Mouse (Mus musculus) cerebellum, postnatal 36 days (tissue): ENCODE measurements around the gene Alyref2.
A peak's percentile ranks its signal among the peaks of the same experiment; 100 is the strongest.
"Not testable (repeated sequence)": the region's sequence is repeated elsewhere in the genome, so short reads cannot be mapped to it uniquely, and the experiment has no call there.

Experiments used
- DNase-seq, 2 experiments: peaks; one replicate each; pipeline ENCODE4 v3.0.0; 2021 to 2022; ENCODE audit warnings: mixed read lengths in 2 of 2

Gene Alyref2

DNA sequence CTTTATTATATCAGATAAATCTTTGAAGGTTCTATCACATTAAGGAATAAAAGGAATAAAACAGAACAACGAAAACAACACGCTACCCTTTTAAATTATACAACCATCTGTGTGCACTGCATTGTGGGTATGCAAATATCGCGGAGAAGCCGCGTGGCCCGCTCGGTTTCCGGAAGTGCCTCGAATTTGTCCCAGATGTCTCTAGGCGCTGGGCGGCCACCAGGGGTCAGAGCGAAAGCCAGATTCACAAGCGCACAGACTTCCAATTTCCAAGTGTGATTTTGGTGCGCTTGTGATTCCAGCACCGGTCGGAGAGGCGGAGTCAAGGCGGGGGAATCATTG is at the start of gene Alyref2:
TSS of gene Alyref2 (plus strand) at position 229 of the 342 bp plus-strand sequence.
- DNase-seq = peak; percentile 87 to 90

DNA sequence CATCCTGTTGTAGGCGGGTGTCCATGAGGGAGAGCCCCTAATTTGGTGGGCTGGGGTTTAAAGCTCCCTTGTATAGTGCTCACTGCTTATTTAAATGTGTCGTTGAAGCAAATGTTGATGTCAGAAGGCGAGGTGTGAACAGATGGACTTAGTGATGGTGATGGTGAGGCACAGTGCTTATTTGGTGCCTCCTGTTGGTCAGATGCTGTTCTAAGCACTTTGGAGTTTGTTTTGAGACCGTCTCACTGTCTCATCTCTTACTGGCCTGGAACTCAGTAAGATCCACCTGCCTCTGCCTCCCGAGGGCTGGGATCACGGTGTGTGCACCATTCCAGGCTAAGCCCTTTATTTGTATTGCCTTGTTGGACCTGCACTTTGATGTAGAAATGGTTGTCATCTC is 48.4 kb upstream of the Alyref2 start:
- no peak for DNase-seq

DNA sequence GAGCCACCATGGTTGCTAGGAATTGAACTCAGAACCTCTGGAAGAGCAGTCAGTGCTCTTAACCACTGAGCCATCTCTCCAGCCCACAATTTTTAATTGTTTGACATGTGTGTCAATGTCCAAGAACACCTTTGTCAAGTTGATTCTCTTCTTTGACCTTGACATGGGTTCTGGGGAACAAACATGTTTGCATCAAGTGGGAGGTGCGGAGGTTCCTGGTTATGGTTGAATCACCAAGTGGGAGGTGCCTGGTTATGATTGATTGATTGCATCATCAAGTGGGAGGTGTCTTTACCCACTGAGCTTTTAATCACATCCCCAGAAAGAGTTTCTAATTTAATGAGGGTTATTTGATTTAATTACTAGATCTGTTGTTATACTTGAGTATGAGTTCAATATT is 45.7 kb upstream of the Alyref2 start:
- no peak for DNase-seq

DNA sequence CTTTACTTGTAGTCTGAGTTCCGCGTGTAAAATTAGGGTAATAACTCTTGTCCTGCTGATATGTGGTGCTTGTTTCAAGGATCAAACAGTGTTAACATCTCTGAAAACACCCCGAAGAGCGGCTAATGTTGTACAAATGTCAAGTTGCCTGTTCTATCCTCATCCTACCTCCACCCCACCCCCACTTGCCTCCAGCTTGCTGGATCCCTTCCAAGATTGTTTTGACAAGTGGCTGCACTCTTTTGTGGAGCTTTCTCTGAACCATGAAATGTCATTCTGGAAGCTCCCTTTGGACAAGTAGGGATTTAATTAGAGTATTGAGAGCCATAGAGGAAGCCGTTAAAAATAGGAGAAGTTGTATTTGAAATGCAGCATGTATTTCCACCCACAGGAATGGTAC is 43.5 kb upstream of the Alyref2 start:
- no peak for DNase-seq

DNA sequence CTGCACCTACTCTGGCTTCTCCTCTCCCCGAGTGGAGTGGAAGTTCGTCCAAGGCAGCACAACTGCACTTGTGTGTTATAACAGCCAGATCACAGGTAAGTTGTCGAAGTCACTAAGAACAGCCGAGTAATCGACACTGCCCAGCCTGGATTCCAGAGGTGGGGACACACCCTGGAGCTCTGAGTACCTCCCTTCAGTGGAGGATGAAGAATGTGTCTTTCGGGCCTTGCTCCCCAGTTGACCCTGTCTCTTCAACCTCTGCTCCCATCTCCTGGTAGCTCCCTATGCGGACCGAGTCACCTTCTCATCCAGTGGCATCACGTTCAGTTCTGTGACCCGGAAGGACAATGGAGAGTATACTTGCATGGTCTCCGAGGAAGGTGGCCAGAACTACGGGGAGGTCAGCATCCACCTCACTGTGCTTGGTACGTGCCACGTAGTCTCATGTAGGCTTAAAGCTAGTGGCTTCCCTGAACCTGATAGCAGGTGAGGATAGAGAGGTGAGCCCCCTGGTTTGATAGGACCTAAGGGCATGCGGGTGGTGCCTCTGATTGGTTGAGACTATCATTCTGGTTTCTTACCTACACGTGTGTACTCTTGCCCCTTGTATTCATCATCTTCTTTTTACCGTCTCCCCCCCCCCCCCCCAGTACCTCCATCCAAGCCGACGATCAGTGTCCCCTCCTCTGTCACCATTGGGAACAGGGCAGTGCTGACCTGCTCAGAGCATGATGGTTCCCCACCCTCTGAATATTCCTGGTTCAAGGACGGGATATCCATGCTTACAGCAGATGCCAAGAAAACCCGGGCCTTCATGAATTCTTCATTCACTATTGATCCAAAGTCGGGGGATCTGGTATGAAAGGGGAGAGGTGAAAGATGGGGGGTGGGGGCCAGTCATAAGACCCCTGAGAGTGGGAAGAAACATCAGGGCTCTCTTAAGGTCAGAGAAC is 42.5 kb upstream of the Alyref2 start:
- no peak for DNase-seq

DNA sequence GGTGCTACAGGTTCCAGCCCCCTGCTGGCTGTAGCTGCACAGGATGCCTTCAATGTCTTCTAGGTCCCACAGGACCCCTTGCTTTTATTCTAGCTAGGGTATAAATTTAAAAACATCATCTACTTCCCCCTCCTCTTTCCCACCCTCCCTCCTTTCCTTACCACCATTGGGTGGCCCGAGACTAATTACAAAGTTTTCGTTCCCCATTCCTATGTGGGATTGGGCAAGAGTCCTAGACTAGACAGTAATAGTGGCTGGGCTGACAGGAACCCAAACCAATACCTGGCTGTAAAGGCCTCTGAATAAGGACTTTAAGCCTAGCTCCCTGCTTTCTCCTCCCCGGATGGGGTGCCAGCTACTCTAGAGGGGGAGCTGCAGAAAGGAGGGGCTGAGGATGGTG is 40.1 kb upstream of the Alyref2 start:
- DNase-seq = no peak

DNA sequence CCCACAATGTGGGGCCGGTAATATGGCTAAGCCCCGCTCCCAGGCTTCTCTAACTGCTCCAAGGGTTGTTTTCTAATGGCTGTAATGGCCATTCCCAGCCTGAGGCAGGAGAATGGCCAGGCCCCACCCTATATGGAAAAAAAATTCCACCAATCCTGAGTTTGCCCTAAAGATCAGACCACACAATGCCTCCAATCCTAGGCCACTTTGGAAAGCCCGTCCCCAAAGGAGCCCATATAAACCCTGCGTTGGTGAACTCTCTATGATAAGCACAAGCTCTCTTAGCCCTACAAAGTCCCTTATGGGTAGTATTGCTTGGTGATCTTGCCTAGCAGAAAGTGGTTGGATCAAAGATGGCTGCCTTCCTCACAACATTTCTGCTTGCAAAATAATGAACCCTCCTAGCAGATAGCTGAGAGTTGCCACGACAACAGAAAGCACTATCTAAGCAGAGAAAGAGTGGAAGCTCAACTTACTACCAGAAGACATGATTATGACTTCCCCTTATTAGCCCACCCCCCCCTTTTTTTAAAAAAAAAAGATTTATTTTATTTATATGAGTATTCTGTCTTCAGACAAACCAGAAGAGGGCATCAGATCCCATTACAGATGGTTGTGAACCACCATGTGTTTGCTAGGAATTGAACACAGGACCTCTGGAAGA is 37.4 kb upstream of the Alyref2 start:
- no peak for DNase-seq

DNA sequence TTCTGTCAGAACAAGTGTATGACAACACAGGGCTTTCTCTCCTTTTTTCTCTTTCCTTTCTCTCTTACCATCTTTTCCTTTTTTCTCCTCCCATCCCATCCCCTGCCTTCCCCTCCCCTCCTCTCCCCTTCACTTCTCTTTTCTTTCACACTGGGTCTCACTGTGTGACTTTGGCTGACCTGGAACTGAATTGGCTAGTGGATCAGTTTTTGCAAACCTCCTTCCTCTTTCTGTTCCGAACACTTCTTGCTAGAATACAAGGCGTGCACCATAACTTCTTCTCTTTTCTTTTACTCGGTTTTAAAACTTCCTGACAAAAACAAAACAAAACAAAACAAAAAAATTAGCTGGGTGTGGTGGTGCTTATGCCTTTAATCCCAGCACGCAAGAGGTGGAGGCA is 36.7 kb upstream of the Alyref2 start:
- no peak for DNase-seq

DNA sequence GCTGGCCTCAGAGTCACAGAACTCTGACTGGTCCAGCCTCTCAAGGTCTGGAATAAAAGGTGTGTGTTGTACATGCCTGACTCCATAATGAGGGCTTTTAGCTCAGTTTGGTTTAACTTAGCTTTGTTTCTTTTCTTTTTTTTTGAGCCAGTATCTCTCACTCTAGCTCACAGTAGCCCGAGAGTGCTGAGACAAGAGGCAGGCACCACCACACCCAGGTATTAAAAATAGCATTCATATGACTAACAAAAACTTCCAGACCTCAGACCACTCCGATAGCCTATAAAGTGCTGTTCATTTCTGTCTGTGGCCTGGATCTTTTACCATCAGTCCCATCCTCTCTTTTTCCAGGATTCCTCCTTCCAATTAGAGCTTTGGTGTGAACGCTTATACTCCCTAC is 33.6 kb upstream of the Alyref2 start:
- no peak for DNase-seq

DNA sequence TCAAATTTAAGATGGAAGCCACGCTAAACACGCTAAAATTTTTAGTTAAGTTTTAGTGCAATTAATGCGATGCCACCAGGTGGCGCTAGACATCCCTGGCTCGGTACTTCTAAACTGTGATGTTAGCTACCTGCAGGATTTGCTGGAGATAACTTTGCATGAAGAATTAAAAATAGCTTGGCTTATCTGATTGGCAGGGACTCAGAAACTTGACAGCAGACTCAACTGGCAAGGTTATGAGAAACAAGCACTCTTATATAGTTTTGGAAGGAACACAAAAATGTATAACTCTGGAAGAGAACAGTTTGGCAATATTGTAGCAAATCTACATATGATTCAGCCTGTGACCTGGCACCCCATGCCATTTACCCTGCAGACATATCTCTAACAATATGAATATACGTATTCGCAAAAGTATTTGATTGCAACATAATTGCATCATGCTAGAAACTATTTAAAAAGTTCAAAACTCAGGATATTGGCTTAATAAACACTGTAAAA is 32.9 kb upstream of the Alyref2 start:
- peak; percentile 47 to 63 for DNase-seq

DNA sequence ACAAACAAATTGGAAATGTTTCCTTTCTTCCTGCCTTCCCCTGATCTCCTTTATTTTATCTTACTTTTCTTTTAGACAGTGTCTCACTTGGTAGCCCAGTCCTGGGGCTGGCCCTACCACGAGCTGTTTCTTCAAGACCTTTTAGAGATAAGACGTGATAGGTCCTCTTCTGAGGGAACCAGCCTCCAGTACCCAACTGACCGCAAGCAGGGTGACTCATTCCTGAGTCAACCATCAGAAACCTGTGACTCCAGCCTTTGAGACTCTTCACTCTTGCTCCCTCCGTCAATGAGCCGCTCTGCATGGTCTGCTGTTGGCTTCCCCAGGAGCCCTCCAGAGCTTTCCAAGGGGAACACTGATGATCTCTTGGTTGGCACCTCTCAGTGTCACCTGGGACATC is 32.4 kb upstream of the Alyref2 start:
- no peak for DNase-seq

DNA sequence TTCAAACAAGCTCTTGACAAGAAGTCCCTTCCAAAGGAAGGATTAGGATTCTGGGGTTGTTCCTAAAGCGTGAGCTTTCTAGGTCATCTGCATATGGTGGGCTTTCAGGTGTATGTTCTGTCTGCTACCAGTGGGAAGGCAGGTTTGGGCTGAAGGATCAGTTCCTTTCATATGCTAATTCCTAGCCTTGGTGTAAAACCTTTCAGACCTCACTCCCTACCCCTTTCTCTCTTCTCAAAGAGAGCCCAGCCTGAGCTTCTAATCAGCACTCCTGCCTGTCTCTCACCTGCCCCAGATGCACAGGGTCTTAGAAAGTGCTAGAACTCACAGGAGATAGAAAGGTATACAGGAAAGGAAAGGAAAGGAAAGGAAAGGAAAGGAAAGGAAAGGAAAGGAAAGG is 31.8 kb upstream of the Alyref2 start:
- no peak for DNase-seq

DNA sequence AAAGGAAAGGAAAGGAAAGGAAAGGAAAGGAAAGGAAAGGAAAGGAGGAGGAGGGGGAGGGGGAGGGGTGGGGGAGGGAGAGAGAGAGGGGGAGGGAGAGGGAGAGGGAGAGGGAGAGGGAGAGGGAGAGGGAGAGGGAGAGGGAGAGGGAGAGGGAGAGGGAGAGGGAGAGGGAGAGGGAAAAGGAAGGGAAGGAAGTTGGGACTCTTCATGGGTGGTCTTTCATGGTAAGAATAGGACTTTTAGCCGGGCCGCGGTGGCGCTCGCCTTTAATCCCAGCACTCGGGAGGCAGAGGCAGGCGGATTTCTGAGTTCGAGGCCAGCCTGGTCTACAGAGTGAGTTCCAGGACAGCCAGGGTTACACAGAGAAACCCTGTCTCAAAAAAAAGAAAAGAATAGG is 31.3 kb upstream of the Alyref2 start:
- DNase-seq = not testable (repeated sequence)

DNA sequence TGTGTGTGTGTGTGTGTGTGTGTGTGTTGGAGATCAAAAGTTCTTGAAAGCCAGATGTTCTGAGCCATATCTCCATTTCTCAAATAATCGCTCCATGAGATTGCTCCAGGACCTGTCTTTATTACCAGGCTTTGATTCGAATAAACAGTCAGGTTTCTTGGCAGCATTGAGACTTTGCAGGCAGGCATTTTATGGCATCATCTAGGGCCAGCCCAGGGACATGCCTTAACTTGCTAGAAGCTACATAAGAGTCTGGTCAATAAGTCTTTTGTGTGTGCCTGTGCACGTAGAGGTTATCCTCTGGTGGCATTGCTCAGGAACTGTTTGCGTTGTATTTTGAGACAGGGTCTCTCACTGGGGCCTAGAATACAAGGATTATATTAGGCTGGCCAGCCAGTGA is 29.8 kb upstream of the Alyref2 start:
- DNase-seq = no peak

DNA sequence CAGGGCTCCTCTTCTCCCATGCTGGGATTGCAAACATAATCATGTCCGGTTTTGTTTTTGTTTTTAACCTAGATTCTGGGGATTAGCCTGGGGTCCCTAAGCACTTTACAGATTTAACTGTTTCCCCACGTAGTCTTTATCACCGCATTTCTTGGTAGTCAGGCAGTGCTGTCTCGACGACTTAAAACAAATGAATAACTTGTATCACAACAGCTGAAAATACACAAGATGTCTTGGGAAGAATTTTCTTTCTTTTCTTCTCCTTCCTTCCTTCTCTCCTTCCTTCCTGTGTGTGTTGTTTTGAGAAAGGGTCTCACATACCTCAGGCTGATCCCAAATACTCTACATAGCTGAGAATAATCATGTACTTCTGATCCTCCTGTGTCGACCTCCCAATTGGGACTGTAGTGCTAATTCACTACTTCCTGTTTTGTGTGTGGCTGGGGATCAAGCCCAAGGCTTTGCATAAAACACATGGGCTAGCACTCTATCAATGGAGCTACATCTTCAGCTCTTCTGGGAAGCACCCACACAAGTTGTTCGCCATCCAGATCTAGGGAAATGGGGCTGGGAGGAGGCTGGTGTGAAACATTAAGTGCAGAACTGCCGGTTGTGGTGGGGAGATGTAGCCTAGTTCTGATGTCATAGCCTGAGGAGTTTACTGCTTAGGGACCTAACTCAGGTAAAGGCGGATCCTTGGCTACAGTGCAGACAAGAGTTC is 29.2 kb upstream of the Alyref2 start:
- DNase-seq = no peak

DNA sequence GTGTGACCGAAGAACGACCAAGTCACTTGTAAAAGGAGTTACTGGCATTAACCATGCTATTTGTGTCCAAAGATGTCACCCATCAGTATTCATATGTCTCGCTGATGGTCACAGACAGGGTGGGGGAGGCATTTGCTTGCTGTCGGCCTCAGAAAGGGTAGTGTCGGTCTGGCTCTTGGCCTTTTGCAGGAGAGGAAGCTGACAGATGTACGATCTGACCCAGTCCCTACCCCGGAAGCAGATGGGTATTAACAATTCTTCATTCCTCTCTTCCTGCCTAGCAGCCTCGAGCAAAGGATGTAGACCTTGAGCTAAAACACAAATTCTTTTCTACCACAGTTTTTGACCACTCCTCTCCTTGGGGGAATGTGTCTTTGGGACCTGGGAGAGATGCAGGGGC is 26.2 kb upstream of the Alyref2 start:
- no peak for DNase-seq

DNA sequence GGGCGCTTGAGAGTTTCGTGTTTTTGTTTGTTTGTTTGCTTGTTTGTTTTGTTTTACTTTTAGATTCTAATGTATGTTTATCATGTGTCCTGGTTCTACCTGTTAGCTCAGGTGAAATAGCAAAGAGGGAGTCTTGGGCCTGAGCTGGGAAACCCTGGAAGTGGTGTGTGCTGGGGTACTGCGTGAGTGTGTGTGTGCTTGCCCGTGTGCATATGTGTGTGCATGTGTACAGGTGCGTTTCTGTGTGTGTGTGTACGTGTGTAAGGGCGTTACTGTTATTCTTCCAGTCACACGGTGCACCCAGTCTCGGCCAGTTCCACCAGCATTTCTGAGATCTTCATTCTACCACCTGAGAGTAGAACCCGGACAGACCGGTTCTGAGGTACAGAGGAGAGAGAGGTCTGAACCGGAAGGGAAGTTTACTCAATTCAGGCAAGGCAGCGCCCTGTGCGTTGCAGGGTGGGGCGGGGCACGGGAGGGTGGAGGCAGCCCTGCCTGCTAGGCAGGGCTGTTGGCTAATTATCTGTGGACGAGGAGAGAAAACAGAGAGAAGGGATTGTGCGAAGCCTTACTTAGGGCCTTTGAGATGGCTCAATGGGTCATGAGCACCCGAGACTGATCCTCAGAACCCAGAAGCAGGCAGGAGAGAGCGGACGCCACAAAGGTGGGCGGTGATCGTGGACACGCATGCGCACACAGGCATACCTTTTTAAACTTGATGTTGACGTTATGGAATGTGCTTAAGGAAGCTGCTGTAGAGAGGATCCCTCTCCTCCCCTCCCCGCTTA is 25.3 kb upstream of the Alyref2 start:
- DNase-seq = peak in 1 of 2 experiments; percentile 15

DNA sequence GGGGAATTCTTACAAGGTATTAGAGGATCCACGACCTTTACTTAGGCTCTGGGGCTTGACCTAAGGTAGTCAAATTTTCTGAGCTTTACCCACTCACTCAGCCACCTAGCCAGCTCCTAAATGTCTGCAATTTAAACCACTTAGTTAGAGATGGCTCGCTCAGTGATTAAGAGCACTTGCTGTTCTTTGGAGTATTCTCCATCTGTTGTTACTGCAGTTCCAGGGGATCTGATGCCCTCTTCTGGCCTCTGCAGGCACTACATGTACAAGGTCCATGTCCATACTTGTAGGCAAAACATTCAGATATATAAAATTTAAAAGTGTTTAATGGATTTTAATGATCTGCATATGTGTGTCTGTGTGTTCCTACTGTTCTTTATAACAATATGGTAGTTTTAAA is 24.3 kb upstream of the Alyref2 start:
- peak; percentile 74 to 79 for DNase-seq

DNA sequence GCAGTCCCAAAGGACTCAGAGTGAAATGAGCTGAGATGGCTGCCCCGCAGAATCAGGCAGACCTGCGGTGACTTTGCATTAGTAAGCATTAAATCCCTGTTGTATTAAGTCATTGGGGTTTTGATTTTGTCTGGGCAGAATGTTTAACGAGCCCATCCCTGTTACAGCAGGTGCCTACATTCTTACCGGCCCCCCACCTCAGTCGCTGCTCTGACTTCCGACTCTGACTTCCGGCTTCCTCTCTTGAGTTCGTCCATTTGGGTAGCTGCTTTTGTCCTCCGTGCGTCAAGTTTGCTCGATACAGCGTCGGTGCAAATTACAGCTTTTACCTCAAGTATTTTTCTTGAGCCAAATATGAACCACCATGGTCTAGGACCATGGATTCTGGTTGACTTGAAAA is 9.0 kb upstream of the Alyref2 start:
- no peak for DNase-seq

DNA sequence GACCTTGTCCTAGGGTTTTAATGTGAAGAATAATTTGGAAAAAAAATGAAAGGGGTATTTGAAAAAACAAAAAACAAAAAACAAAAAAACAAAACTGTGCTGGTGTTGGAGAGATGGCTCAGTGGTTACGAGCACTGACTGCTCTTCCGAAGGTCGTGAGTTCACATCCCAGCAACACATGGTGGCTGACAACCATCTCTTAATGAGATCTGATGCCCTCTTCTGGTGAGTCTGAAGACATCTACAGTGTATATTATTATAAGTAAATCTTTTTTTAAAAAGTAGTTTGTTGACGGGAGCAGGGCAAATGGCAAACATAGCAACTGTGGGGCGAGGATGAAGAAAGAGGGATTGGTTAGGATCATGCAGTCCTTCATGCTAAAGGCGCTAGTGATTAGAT is 7.9 kb upstream of the Alyref2 start:
- no peak for DNase-seq

DNA sequence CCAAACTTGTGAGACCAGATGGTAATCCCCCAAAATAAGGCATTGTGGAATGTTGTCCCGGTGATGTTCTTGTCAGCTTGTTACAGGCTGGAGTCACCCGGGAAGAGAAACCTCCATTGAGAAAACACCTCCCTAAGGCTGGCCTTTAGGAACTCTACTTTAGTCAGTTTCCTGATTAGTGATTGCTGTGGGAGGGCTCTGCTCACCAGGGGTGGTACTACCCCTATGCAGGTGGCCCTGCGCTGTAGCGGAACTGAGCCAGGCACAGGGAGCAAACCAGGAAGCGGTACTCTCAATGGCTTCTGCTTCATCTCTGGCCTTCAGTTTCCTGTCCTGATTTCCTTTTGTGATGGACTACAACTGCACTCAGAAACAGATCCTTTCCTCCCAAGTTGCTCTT is 3.4 kb upstream of the Alyref2 start:
- no peak for DNase-seq

DNA sequence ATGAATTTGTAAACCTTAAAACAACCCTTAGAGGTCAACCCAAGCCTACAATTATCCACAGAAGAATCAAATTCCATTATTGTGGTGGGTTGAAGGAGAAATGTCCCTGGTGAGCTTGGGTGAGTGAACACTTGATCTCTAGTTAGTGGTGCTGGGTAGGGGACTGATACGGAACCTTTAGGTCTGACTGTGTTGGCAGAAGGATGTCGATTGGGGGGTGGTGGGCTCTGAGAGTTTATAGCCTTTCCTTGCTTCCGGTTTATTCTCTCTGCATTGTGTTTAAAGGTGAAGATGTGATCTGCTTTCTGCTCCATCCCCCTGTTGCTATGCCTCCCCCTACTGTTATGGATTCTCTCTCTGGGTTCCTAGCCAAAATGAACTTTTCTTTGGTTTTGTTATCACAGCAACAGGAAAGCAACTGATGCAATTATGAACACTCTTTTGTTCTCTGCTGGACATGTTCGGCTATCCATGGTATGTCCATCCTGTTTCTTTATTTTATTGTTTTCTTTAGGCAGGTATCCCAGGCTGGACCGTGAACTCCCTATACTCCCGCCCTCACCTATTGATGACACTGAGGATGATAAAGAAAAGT is 2.2 kb upstream of the Alyref2 start:
- DNase-seq = no peak
